Mouse (Mus musculus): ENCODE measurements around the gene Kdm4a.
A peak's percentile ranks its signal among the peaks of the same experiment; 100 is the strongest.

The Kdm4a gene

DNA sequence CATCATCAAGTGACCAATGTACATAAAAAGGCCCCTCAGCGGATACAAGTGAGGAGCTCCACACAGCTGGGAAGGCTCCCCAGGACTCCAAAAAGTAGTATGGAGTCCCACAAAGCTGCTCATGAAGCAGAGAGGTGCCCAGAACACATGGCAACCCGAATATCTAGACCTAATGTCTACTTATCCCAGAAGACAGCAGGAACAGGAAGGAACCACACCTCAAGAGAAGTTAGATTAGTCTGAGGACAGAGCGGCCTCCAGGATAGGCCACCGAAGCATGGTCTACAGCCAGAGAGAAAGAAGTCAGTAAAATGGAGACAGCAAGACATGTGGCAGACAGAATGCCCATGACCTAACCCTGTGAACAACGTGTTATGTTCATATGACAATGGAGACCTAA lies 25.0 kb downstream of the Kdm4a start:
- DNase-seq (ENCODE audit: low read depth), result no peak

DNA sequence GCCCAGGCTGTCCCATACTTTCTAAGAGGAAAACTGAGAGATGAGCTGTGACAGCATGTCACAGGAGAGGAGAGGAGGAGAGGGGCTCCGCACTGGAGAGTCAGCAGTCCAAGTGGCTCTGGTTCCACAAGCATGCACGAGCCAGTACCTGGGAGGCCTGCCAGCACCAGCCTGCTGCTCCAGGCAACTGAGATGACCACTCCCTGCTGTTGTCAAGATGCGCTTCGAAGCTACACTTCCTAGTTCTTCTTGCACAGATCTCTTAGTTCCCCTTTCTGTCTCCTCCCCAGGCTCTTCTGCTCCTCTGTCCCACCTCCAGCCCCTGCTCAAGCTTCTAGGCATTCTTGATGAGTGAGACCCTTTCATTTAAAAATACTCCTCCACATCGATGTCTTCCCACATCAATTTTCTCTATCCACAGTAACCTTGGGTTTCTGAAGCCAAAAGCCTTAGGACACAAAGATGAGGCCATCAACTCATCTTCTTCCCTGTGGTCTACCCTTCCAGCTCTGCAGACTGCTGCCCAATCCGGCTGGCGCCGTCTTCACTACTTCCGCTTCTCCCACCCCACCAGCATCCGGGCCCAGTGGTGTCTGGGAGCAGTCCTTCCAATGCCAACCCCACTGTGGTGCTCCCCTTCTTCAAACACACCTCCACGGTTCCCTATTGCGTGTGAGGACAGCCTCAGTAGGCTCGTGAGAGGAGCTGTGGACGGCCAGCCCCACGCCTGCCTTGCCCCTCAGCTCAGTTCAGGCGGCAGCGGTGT lies 27.6 kb downstream of the Kdm4a start:
- DNase-seq (ENCODE audit: low read depth), result no peak

DNA sequence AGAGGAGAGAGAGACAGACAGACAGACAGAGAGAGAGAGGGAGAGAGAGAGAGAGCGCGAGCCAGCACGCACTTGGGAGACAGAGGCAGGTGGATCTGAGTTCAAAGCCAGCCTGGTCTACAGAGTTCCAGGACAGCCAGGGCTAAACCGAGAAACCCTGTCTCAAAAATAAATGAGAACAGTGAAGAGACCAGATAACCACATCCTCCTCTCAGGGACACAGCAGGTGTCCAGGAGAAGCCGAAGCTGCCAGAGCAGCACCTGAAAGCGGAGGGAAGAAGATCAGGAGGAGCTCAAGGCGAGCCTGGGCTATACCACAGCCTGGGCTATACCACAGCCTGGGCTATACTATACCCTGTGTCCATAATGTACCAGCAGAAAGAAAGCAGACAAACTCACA lies 29.0 kb downstream of the Kdm4a start:
- DNase-seq (ENCODE audit: low read depth), result no peak

DNA sequence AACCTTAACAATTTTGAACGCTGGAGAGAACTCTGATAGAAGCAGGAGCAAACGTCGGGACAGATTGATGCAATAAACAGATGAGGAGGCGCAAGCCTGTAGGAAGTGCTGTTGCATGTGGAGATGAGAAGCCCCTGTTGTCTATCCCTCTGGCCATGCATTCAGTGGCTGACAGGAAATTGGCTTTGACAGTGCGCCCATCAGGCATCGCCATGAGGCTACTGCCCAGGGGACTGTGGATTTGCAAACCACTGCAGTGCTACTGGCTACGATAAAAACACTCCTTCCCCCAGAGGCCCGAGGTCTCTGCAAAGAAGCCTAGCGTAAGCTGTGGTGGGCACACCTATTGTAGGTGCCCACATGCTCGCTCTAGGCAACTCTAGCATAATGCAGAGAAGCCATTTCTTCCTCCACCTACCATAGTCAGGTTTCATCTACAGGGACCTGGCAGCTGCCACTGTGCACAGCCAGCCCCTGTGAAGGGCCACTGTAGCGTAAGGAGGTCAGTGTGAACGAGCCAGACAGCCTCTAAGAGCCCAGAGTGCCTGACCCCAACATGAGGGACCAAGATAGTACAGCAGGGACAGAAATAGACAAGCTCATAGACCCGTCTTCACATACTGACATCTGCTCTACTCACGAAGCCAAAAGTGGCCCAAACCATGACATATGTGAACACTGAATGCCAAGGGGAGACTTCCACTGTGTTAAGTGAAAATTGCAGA lies 29.7 kb downstream of the Kdm4a start:
- no peak for DNase-seq (ENCODE audit: low read depth)

DNA sequence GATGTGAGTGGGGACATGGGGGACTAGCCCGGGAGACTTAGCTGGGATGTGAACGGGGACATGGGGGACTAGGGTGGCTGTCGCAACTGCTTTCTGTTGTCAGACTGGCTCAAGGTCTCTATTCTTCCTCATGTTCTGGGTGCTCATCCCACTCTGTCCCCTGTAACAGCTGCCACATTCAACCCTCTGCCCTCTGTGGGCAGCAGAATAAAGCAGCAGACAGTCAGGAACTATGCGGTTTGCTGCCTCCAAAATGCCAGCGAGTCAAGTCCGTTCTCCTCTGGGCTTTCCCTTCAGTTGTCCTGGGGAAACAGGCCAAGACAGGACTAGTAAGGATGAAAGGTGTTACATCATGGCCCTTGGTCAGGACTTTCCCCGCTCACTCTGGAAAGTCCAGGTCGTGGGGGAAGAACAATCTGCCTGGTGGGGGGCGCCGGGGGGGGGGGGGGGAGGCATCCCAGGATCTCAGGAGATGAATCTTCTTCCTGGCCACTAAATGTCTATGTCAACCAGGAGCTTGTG lies 30.7 kb downstream of the Kdm4a start:
- DNase-seq (ENCODE audit: low read depth), result no peak

DNA sequence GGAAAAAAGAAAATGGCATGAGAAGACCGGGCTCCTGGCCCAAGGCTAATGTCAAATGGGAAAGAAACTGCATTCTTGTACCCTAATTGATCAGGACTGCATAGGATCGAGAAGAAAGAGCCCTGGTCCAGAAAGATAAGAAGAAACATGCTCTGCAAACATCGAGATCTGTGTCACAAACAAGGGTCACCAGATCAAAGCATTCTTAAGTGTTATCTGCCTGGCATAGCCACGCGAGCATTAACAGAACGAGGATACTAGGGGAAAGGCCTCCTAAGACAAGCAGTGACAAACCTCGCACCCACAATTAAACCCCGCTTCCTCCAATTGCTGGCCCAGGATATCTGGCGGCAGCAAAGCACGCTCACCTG lies 31.5 kb downstream of the Kdm4a start:
- DNase-seq (ENCODE audit: low read depth), result no peak

DNA sequence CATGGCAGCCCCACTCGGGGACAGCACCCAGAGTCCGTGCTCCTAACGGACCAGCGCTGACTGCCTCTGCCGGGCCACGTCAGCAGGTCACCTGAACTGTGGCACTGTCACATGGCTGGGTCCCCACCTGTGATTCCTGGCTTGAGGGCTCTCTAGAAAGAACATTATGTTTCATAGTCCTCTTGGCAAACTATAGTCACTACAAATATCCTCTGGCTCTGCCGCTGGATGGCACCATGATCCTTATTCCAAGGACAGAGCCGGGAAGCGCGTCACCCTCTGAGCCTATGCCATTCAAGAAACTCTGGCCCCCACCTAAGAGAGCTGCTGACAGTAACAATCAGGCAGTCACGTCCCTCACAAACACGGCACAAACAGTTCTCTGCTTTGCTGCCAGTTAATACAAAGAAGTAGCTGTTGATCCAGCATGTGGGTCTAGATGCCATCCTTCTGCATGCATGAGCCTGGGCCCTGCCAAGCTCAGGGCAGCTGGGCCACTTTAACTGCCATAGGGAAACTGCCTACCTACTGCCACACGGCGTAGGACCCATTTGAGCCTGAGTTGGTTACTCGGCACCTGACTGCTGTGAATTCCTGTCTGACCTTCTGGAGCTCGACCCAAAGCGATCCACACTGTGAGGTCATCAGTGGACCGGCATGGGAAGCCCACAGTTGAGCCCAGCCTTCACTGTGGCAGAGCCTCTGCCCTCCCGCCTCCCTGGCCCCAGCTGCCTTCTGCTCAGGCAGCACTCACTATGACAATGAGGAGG lies 32.1 kb downstream of the Kdm4a start:
- DNase-seq (ENCODE audit: low read depth), result no peak

DNA sequence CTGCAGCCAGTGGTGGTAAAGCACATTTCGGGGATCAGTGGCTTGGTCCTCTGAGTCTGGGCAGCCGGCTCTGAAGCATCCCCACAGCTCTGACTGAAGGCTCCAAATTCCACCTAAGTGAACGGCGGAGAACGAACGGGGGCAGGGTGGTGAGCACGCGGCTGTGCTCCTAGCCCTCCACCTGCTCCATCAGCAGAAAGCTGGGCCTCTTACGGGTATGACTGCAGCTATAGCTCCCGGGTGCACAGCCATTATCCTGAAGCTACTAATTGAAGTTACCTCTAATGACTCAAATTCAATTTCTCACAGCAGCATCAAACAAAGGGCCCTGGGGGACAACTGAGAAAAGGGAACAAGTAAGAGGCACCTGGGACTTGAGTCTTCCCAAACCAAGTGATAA lies 32.8 kb downstream of the Kdm4a start:
- DNase-seq (ENCODE audit: low read depth), result no peak

DNA sequence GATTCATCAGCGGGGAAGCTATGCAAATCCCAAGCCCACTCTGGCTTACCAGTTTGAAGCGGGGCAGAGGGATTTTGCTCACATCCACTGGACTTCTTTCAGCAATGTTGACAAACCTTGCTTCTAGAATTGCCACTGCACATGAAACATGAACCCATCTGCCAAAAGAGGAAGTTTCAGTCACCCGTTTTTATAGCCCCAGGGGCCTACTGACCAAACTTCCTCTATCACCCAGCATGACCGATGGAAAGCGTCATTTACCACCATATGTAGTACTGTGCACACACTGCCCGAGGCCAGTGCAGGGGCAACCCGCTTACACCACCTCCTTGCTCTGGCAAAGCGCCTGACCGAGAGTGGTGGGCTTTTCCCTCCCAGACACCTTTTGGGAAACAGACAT lies 35.5 kb downstream of the Kdm4a start:
- peak; percentile 35 for DNase-seq (ENCODE audit: low read depth)

DNA sequence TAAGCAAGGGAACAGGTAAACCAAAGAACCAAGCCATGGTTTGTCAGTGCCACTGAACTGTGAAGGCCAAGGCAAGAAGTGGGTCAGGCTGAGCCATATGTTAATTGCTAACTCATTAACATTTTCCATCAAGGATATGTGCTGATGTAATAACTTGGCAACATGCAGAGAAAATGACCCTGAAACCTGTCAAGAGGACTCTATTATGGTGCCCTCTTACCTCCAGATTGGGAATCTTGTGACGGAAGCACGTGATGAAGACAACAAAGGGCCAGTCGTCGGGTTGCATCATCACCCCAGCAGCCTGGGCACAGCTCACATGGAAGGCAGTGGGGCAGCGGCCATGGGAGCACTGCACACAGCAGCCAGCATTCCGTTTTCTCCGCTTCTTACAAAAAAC lies 36.2 kb downstream of the Kdm4a start:
- no peak for DNase-seq (ENCODE audit: low read depth)

DNA sequence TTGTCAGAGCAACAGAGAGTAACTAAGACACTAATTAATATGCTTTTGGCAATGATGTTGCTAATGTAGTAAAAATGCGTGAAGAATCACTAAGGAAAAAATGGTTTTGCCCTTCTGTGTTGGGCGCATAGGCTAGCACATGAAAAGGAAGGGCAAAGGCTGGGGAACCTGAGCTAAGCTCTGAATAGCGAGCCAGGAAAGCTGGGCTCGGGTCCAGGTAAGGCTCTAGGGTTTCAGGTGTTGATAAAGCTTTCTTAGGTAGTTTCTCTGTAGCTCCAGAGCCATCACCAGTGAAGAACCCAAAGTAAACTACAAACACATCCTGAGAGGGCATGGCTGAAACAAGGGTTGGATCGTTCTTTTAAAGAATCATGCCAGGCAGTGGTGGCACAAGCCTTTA lies 38.3 kb downstream of the Kdm4a start:
- no peak for DNase-seq (ENCODE audit: low read depth)

DNA sequence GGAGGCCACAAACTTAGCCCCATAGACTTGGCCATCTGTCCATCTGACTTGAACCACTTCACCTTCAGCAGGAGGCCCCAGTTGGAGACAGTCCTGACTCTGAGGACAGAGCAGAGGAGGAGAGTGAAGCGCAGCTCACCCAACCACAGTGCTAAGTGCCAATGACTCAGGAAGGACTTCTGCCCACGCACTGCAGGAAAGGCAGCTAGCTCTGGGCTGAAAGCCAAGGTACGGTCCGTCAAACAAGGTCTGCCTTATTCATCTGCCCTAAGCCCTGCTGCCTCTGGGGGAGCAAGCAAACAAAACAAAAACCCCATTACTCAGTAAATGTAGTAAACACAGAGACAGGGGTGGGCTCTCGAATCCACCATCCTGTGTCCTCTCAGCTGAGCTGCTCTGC lies 41.0 kb downstream of the Kdm4a start:
- DNase-seq (ENCODE audit: low read depth), result no peak

DNA sequence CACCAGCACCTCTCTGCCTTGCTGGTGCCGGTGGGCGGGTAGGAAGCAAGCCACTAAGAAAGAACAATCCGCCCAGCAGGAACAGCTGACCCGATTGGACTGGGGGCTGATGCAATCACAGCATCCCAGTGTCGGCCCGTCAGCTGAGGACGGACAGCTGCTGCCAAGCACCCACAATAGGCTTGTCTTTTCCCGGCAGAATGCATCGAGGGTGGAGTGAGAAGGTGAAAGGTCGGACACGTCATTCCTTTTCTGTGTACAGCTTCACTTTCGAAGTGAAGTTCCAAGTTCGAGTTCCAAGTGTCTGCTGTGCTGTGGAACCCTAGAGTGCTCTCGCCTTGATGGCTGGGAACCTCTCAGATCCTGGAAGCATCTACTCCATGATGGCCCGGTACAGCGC lies 42.0 kb downstream of the Kdm4a start:
- no peak for DNase-seq (ENCODE audit: low read depth)

DNA sequence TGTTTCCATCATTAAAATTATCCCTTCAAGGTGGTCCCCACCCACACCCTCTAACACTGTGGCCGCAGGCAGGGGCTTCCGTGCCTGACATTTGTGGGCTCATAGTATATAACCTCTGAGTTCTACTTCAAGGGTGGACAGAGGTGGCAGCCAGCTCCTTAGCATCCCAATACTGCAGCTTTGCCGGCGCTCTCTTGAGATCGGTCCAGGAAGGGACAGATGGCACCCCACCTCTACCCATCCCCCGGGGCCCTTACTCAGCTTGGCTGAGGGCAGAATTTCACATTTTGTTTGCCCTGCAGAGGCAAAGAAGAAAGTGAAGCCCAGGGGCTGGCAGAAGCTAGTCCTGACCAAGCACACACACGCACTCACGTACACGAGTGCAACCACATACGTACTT lies 42.5 kb downstream of the Kdm4a start:
- no peak for DNase-seq (ENCODE audit: low read depth)

DNA sequence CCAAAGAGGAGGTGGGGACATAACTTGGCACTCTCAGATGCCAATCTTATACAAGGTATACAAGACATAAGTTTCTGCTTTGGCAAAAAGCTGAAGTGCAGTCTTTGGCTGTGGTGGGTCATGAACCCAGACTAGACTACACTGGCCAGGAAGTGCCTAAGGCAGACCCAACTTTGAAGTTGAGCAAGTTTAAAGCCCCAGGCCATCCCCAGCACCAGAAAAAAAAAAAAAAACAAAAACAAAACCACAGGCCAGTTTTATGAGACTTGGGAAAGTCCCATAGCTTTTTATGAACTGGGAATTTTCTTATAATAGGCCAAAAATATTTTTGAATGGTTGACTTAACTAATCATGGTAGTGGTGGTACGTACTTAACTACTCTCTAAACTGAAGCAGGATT lies 44.4 kb downstream of the Kdm4a start:
- DNase-seq (ENCODE audit: low read depth), result no peak

DNA sequence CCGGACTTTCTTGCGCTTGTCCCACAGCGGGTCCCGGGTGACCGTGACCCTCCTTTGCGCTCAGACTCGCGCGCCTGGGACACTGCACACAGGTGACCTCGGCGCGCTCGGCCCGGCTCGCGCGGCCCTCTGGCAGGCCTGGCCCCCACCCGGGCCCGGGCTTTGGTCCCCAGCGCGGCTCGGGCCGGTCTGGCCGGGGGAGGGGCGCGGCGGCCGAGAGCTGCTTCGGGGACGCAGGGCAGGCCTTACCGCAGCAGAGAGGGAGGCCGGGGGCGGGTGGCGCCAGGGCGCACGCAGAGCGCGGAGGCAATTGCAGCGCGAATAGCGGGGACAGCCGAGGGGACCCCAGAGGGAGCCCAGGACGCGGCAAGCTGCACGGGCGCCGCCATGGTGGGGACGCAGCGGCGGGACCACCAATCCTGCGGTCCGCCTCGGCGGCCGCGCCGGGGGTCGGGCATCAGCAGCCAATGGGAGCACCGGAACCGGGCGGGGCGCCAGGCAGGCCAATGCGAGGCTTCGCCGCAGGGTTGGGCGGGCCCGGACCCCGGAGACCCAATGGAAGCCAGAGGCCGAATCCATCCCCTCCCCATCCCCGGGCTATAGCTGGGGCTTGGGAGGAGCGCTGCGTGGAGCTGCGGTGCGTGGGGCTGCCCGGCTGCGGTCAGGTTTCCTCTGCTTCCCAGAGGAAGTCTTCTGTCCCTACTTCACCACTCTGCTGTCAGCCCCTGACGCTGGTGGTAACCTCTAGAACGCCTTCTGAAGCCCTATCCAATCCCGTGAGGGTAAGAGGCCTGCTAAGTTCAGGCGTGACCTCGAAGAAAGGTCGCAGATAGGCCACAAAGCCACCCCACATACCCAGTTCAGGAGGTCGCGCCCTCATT lies 45.1 kb downstream of the Kdm4a start, which contains the start of gene St3gal3:
St3gal3 (minus strand) TSS at position 430 of the 881 bp plus-strand sequence.
- peak; percentile 82 for DNase-seq (ENCODE audit: low read depth)

DNA sequence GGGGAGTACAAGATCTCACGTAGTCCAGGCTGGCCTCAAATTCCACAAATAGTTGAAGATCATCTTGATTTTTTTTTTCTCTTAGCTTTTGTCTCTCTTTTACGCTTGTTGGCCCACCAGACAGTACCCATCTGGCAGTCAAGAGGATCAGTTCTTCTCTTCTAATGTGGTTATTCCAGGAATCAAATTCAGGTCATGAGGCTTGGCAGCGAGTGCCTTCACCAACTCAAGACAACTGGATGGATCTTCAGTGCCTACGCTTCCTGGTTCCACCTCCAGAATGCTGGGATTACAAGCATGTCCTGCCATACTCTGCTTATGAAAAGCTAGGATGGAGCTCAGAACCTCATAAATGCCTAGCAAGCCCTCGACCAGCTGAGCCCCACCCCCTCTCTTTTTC lies 48.5 kb downstream of the Kdm4a start:
- DNase-seq (ENCODE audit: low read depth), result no peak

DNA sequence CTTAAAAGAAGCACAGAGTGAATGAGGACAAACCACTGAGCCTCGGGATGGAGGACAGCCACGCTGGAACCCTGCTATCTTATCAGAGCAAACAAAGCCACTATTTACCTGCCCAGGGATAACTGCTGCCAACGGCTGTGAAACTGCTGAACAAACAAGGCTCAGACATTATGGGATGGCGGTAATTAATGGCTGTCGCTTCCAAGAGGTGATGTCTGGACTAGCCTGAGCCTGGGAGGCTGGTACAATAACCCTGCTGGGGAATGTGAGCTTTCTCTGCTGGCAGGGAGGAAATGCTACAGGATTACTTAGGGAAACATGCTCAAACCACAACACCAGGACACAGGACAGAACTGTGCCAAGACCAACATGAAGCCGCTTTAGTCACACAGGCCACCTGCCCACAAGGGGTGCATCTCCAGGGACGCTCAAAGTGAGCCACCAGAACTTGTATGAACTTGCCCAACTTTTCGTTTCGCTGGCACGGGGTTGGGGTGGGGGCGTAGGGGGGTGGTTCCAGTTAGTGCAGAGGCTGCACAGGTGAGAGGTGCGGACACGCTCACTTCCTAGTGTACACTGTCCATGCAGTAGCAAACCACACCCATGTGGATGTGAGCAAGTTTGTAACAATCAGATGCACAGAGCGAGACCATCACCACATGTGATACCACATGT lies 56.7 kb downstream of the Kdm4a start:
- no peak for DNase-seq (ENCODE audit: low read depth)

DNA sequence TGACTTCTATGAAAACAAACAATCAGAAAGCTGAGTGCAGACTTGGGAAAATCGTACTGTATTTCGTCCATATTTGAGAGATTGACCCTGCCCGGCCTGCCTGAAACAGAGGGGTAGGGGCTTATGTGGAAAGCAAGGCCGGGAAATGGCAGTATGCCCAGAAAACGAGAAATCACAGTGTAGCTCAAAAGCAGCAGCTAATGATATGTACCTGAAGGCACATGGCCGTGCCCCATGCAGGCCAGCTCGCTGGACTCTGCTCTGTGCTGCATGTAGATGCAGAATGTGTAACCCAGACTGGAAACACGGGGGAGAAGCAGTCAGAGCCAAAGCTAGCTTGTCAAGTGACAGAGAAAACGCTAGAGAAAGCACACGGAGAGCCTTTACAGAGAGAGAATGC lies 57.8 kb downstream of the Kdm4a start:
- no peak for DNase-seq (ENCODE audit: low read depth)

DNA sequence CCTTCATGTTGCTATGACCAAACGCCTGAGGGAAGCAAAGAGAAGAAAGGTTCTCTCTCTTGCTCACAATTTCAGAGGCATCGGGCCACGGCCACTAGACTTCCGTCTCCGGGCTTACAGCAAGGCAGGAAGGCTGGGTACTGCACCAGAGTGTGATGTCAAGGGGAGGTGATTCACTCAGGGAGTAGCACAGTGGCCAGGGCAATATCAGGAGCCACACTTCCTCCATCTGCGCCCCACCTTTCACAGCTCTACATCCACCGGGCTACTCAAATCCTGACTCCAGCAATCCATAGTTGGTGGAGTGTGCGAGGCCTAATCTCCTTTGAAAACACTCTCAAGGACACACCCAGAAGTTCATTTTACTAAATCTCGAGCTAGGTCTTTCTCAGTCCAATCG lies 62.3 kb downstream of the Kdm4a start:
- no peak for DNase-seq (ENCODE audit: low read depth)

DNA sequence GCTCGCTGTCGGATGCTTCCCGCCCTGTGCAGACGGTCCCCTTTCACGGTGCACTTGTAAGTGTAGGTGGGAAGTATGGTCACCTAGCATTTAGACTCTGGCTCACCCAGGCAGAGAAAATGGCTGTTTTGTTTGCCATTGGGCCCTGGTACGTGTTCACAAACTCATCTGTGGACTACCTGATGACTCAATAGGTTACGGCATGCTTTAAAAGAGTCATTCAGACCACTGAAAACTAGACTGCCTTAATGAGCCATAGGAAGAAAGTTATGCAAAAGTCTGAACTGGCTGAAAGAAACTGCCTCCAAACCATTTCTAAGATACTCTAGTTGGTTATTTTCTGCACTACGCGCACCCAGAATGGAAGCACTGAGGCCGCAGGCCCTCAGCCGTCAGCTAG lies 63.7 kb downstream of the Kdm4a start:
- DNase-seq (ENCODE audit: low read depth), result no peak
